Mouse (Mus musculus) right cerebral cortex, postnatal 10 days (tissue): ENCODE measurements at regions not wholly inside any gene's neighbourhood (a gene's known extent, or its start where the extent isn't known, plus 50 kb on each side); places are given as distances from the start of the nearest gene placed in this dataset.

Source experiments
- DNase-seq, 2 experiments: peaks; one replicate each; pipeline ENCODE4 v3.0.0; 2021; ENCODE audit warnings: low spot score in 2 of 2

- DNase-seq = no peak
Observed at GRCm38 (mm10) chr6:76825953-76826352, 328.4 kb upstream of the Gm9008 start.

DNA sequence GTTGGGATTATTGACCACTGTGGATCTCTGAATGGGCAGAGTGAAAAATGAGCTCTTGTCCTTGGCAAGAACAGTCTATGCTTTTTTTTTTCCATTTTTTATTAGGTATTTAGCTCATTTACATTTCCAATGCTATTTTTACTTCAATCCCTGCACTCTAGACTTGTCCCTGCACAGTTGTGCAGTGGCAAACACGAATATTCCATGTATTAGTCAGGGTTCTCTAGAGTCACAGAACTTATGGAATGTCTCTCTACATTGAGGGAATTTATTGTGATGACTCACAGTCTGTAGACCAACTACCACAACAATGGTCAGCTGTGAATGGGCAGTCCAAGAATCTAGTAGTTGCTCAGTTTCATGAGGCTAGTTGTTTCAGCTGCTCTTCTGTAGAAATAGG lies 305.4 kb upstream of the Gm9008 start:
- DNase-seq = no peak

DNA sequence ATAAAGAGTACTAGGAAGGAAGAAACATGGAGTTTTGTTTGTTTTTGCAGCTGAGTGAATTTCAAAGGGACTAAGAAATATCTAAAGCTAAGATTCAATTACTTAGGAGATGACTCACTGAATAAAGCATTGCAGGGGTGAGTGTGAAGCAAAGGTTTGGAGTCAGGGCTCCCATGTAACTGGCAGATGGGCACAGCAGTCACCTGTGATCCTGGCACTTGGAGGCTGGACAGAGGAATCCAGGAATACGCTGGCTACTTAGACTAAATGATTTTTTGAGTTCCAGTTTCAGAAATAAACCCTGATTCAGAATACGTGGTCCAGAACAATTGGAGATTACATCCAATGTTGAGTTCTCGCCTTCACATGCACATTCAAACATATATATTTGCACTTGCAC lies 282.6 kb upstream of the Gm9008 start:
- no peak for DNase-seq

GRCm38 (mm10) chr6:76778201-76778600 lies 280.6 kb upstream of the Gm9008 start:
- no peak for DNase-seq

GRCm38 (mm10) chr6:76777080-76777479 lies 279.5 kb upstream of the Gm9008 start:
- DNase-seq = no peak

GRCm38 (mm10) chr6:76763852-76764251 lies 266.3 kb upstream of the Gm9008 start:
- DNase-seq = peak; percentile 49 to 59

DNA sequence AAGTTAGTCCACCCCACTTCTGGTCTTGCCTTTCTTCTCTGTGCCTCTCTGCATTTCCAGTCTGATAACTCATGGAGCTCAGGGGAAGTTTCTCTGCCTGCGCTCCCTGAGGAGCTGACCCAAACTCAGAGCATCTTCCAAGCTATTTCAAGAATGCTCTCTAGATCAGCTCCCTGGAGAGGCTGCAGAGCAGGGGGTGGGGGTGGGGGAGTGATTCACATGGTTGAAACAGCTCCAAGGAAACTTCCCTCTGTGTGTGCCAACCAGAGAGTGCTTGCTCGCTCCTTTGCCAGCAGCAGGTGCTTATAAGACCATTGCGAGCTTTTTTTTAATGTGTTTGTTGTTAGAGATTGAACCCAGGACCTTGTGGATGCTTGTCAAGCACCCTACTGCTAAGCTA lies 257.3 kb upstream of the Gm9008 start:
- DNase-seq = peak; percentile 24 to 28
